Mouse (Mus musculus): ENCODE data around the gene Zbtb7b. TPM values are rescaled to one million over a fixed set of nuclear protein-coding genes. Genes with fewer than 3 reads are reported as not detected.

Gene Zbtb7b
- polyA plus RNA-seq, 1 experiment = 47.0 TPM

- no peak for TF ChIP-seq REST (IDR thresholded peaks at IDR 0.05; ENCODE audit: insufficient read depth, insufficient read length)
- TF ChIP-seq SRF (IDR thresholded peaks at IDR 0.05; ENCODE audit: control insufficient read depth, insufficient read length, low read depth) = no peak
- TF ChIP-seq MYOD1 (IDR thresholded peaks at IDR 0.05; ENCODE audit: control insufficient read depth in 1 of 3, insufficient read length in 2 of 3, low read depth in 2 of 3) = no peak
- no peak for TF ChIP-seq POLR2A (IDR thresholded peaks at IDR 0.05; ENCODE audit: insufficient read length, low read depth)
- no peak for TF ChIP-seq TCF3 (IDR thresholded peaks at IDR 0.05; ENCODE audit: insufficient read length, low read depth)
- no peak for TF ChIP-seq MAX (IDR thresholded peaks at IDR 0.05; ENCODE audit: low read depth)
- TF ChIP-seq USF1 (IDR thresholded peaks at IDR 0.05; ENCODE audit: low read depth) = no peak
- no peak for TF ChIP-seq TCF12 (IDR thresholded peaks at IDR 0.05; ENCODE audit: insufficient read depth, poor library complexity, severe bottlenecking)
- TF ChIP-seq E2F4 (IDR thresholded peaks at IDR 0.05; ENCODE audit: insufficient read depth) = no peak
- TF ChIP-seq MYOG (IDR thresholded peaks at IDR 0.05; ENCODE audit: control insufficient read depth in 1 of 3, insufficient read depth in 1 of 3, insufficient read length in 2 of 3, low read depth in 2 of 3) = no peak
- H3K4me2 ChIP-seq (ENCODE audit: low read depth) = no peak overlapping the region
Measured at GRCm38 (mm10) chr3:89408448-89408847, 13.9 kb upstream of the Zbtb7b start.

GRCm38 (mm10) chr3:89406887-89407286 is 12.3 kb upstream of the Zbtb7b start:
- H3K36me3 ChIP-seq (ENCODE audit: control insufficient read depth, insufficient read depth) = peaks cover 4% of the 10 kb centered on the region
- no peak overlapping the region for H3K4me3 ChIP-seq
- H3K4me2 ChIP-seq (ENCODE audit: low read depth) = no peak overlapping the region
- H3ac ChIP-seq (ENCODE audit: control insufficient read depth, insufficient read length) = no peak overlapping the region
- no peaks in the 10 kb centered on the region for H3K27me3 ChIP-seq (ENCODE audit: control insufficient read depth, insufficient read depth, insufficient read length)
- peaks cover 5% of the 10 kb centered on the region for H3K79me2 ChIP-seq (ENCODE audit: control insufficient read depth, insufficient read depth)
- TF ChIP-seq E2F4 (IDR thresholded peaks at IDR 0.05; ENCODE audit: insufficient read depth) (no peak), POLR2AphosphoS2 (IDR thresholded peaks at IDR 0.05; ENCODE audit: insufficient read length, low read depth) (no peak), SRF (IDR thresholded peaks at IDR 0.05; ENCODE audit: control insufficient read depth, insufficient read length, low read depth) (no peak), USF1 (IDR thresholded peaks at IDR 0.05; ENCODE audit: low read depth) (no peak), TCF3 (IDR thresholded peaks at IDR 0.05; ENCODE audit: insufficient read length, low read depth) (no peak), MAX (IDR thresholded peaks at IDR 0.05; ENCODE audit: low read depth) (no peak), POLR2A (IDR thresholded peaks at IDR 0.05; ENCODE audit: insufficient read length, low read depth) (no peak), REST (IDR thresholded peaks at IDR 0.05; ENCODE audit: insufficient read depth, insufficient read length) (no peak), MYOG (IDR thresholded peaks at IDR 0.05; ENCODE audit: control insufficient read depth in 1 of 3, insufficient read depth in 1 of 3, insufficient read length in 2 of 3, low read depth in 2 of 3) (no peak), MYOD1 (IDR thresholded peaks at IDR 0.05; ENCODE audit: control insufficient read depth in 1 of 3, insufficient read length in 2 of 3, low read depth in 2 of 3) (no peak), TCF12 (IDR thresholded peaks at IDR 0.05; ENCODE audit: insufficient read depth, poor library complexity, severe bottlenecking) (no peak), CEBPB (IDR thresholded peaks at IDR 0.05; ENCODE audit: insufficient read depth, poor library complexity, severe bottlenecking) (no peak)

More at GRCm38 (mm10) chr3:89408448-89408847, 13.9 kb upstream of the Zbtb7b start:
- no peak overlapping the region for H3ac ChIP-seq (ENCODE audit: control insufficient read depth, insufficient read length)
- no peaks in the 10 kb centered on the region for H3K27me3 ChIP-seq (ENCODE audit: control insufficient read depth, insufficient read depth, insufficient read length)
- H3K79me2 ChIP-seq (ENCODE audit: control insufficient read depth, insufficient read depth) = peaks cover 5% of the 10 kb centered on the region
- peaks cover 4% of the 10 kb centered on the region for H3K36me3 ChIP-seq (ENCODE audit: control insufficient read depth, insufficient read depth)
- no peak overlapping the region for H3K4me3 ChIP-seq

GRCm38 (mm10) chr3:89402693-89403092 is 8.1 kb upstream of the Zbtb7b start, which contains the start of gene Lenep:
Gene Lenep (minus strand): TSS chr3:89402793.
- no peak for TF ChIP-seq E2F4 (IDR thresholded peaks at IDR 0.05; ENCODE audit: insufficient read depth)
- Histone ChIP-seq H3K36me3 (ENCODE audit: control insufficient read depth, insufficient read depth) (peaks cover 4% of the 10 kb centered on the region), H3K4me3 (no peak within 1 kb of the TSS), H3K79me2 (ENCODE audit: control insufficient read depth, insufficient read depth) (no peaks in the 10 kb centered on the region), H3K27me3 (ENCODE audit: control insufficient read depth, insufficient read depth, insufficient read length) (no peaks in the 10 kb centered on the region), H3K4me2 (ENCODE audit: low read depth) (no peak within 1 kb of the TSS), H3ac (ENCODE audit: control insufficient read depth, insufficient read length) (no peak within 1 kb of the TSS)

- Histone ChIP-seq H3K79me2 (ENCODE audit: control insufficient read depth, insufficient read depth) (no peaks in the 10 kb centered on the region), H3K4me3 (no peak overlapping the region), H3K36me3 (ENCODE audit: control insufficient read depth, insufficient read depth) (peaks cover 4% of the 10 kb centered on the region), H3ac (ENCODE audit: control insufficient read depth, insufficient read length) (no peak overlapping the region), H3K27me3 (ENCODE audit: control insufficient read depth, insufficient read depth, insufficient read length) (no peaks in the 10 kb centered on the region), H3K4me2 (ENCODE audit: low read depth) (no peak overlapping the region)
- no peak for TF ChIP-seq SRF (IDR thresholded peaks at IDR 0.05; ENCODE audit: control insufficient read depth, insufficient read length, low read depth)
- TF ChIP-seq POLR2AphosphoS2 (IDR thresholded peaks at IDR 0.05; ENCODE audit: insufficient read length, low read depth) = peak; percentile 69
Measured at GRCm38 (mm10) chr3:89401329-89401728, 6.8 kb upstream of the Zbtb7b start.

DNA sequence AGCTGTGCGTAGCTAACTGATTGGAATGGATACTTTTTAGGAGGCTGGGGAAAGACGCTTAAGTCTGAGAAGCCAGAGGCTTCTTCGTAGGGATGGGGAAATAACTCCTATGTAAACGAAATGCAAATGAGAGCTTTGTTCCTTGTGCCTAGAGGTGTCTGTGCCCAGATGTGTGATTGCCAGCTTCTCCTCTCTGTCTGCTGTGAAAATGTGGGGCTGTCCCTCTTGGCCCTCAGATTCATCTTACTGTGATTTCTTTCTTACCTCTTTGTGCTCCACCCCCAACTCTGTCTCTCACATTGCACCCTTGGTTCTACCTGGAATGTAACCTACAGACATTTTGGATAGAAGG is 2.1 kb upstream of the Zbtb7b start:
- TF ChIP-seq SRF (IDR thresholded peaks at IDR 0.05; ENCODE audit: control insufficient read depth, insufficient read length, low read depth) (no peak), MAX (IDR thresholded peaks at IDR 0.05; ENCODE audit: low read depth) (no peak), REST (IDR thresholded peaks at IDR 0.05; ENCODE audit: insufficient read depth, insufficient read length) (no peak), MYOD1 (IDR thresholded peaks at IDR 0.05; ENCODE audit: control insufficient read depth in 1 of 3, insufficient read length in 2 of 3, low read depth in 2 of 3) (no peak), USF1 (IDR thresholded peaks at IDR 0.05; ENCODE audit: low read depth) (no peak), TCF3 (IDR thresholded peaks at IDR 0.05; ENCODE audit: insufficient read length, low read depth) (no peak), POLR2A (IDR thresholded peaks at IDR 0.05; ENCODE audit: insufficient read length, low read depth) (no peak), CEBPB (IDR thresholded peaks at IDR 0.05; ENCODE audit: insufficient read depth, poor library complexity, severe bottlenecking) (no peak), E2F4 (IDR thresholded peaks at IDR 0.05; ENCODE audit: insufficient read depth) (no peak), TCF12 (IDR thresholded peaks at IDR 0.05; ENCODE audit: insufficient read depth, poor library complexity, severe bottlenecking) (no peak), MYOG (IDR thresholded peaks at IDR 0.05; ENCODE audit: control insufficient read depth in 1 of 3, insufficient read depth in 1 of 3, insufficient read length in 2 of 3, low read depth in 2 of 3) (no peak), POLR2AphosphoS2 (IDR thresholded peaks at IDR 0.05; ENCODE audit: insufficient read length, low read depth) (no peak)
- peaks cover 7% of the 10 kb centered on the region for H3K79me2 ChIP-seq (ENCODE audit: control insufficient read depth, insufficient read depth)
- H3ac ChIP-seq (ENCODE audit: control insufficient read depth, insufficient read length) = no peak overlapping the region
- no peaks in the 10 kb centered on the region for H3K36me3 ChIP-seq (ENCODE audit: control insufficient read depth, insufficient read depth)
- H3K4me2 ChIP-seq (ENCODE audit: low read depth) = peak overlapping the region; percentile 90
- H3K4me3 ChIP-seq = peak overlapping the region; percentile 99
- no peaks in the 10 kb centered on the region for H3K27me3 ChIP-seq (ENCODE audit: control insufficient read depth, insufficient read depth, insufficient read length)

All from myocyte (in vitro differentiated cells).